Mouse (Mus musculus) midbrain, embryonic 15.5 days (tissue): Measurements from ENCODE around the gene Mageb1. TPM values are rescaled to one million over a fixed set of nuclear protein-coding genes. Genes with fewer than 3 reads are reported as not detected.
"Not testable (repeated sequence)": the region's sequence is repeated elsewhere in the genome, so short reads cannot be mapped to it uniquely, and the experiment has no call there.

Experiments
- ATAC-seq: fragments of 200-750 bp; cut with Nextera tagmentation; replicated peaks from 2 replicates; pipeline ENCODE4 v1.8.0; 2017; ENCODE audit warnings: moderate TSS enrichment
- H3K27ac ChIP-seq: fragments of 300-500 bp; sonication (generic); 2 replicates; pipeline ENCODE4 v1.5.1; 2015; ENCODE audit warnings: mild to moderate bottlenecking, inconsistent platforms
- H3K27me3 ChIP-seq: fragments of 300-500 bp; sonication (generic); replicated peaks from 2 replicates; pipeline ENCODE4 v1.6.1; 2015; ENCODE audit warnings: inconsistent platforms
- H3K36me3 ChIP-seq: fragments of 300-500 bp; sonication (generic); replicated peaks from 2 replicates; pipeline ENCODE4 v1.6.1; 2015; ENCODE audit warnings: inconsistent platforms
- H3K4me1 ChIP-seq: fragments of 300-500 bp; sonication (generic); 2 replicates; pipeline ENCODE4 v1.6.1; 2015; ENCODE audit warnings: inconsistent platforms
- H3K4me2 ChIP-seq: fragments of 300-500 bp; sonication (generic); 2 replicates; pipeline ENCODE4 v1.6.1; 2015; ENCODE audit warnings: inconsistent platforms, mild to moderate bottlenecking, moderate library complexity
- H3K4me3 ChIP-seq: fragments of 300-500 bp; sonication (generic); 2 replicates; pipeline ENCODE4 v1.5.1; 2015; ENCODE audit warnings: mild to moderate bottlenecking, inconsistent platforms
- H3K9ac ChIP-seq: fragments of 300-500 bp; sonication (generic); 2 replicates; pipeline ENCODE4 v1.6.1; 2015; ENCODE audit warnings: mild to moderate bottlenecking, inconsistent platforms
- H3K9me3 ChIP-seq: fragments of 300-500 bp; sonication (generic); 2 replicates; pipeline ENCODE4 v1.6.1; 2016; ENCODE audit warnings: inconsistent platforms
- WGBS: fragments of 180-500 bp; shearing (Covaris S2); methylation state at CpG from one replicate; pipeline ENCODE4 v1.1.7; 2015; ENCODE audit warnings: mixed read lengths; 5-methylcytosine and 5-hydroxymethylcytosine counted together
- polyA plus RNA-seq: library from polyadenylated mRNA; unstranded; fragments of >200 nt; fragmentation: Nextera tagmentation; extraction: Ambion mirVana; gene quantifications from 2 replicates; pipeline ENCODE4 v1.2.1, GENCODE M21; 2015

The Mageb1 gene
- not detected in 2 replicates for polyA plus RNA-seq

- not testable (repeated sequence) for H3K27ac ChIP-seq, H3K4me1 ChIP-seq, H3K9me3 ChIP-seq, H3K27me3 ChIP-seq, H3K9ac ChIP-seq, H3K4me3 ChIP-seq, H3K36me3 ChIP-seq, H3K4me2 ChIP-seq, ATAC-seq
- 40% methylated on average over 1 of the region's 1 CpGs for WGBS
Observed at GRCm38 (mm10) chrX:92016233-92016632, at the start of gene Mageb1. Gene Mageb1 (minus strand): TSS chrX:92016333.

Other genes starting within 250 kb of the Mageb1 start
- gene Mageb5, start 233.3 kb downstream of the Mageb1 start, polyA plus RNA-seq = not detected in 2 replicates